Mouse (Mus musculus): Measurements from ENCODE around the gene Slc18a2.

DNA sequence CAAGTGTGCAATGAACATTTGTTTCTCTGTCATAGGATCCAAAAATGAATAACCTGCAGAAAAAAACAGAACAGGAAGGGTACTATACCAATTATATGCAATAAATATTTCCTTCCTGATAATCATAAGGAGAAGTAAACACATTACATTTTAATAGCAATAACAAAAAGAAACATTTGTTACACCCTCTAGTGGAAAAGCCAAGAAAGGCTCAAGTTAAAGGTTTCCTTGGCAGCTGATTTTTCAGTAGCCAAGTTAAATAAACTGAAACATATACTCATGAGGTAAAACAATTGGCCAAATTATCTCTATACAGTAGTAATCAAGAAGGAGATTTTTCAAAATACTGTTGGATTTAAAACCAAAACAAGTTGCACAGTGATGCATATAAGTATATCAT, 54.6 kb downstream of the Slc18a2 start:
- TF ChIP-seq ZC3H11A (IDR thresholded peaks at IDR 0.05; ENCODE audit: borderline replicate concordance, low read depth, low read length): no peak
- no peak for TF ChIP-seq HCFC1 (IDR thresholded peaks at IDR 0.05; ENCODE audit: borderline replicate concordance, insufficient read depth, low read length)
- no peak for TF ChIP-seq ZNF384 (IDR thresholded peaks at IDR 0.05; ENCODE audit: low read depth, low read length)
